Mouse (Mus musculus) adrenal gland (tissue): ENCODE measurements around the gene Zfp3.
"Not testable (repeated sequence)": the region's sequence is repeated elsewhere in the genome, so short reads cannot be mapped to it uniquely, and the experiment has no call there.

Source experiments
- intact Hi-C: fragments of 180-260 bp; cut with DNase I; formaldehyde crosslinking; loops from one replicate; pipeline ENCODE4 v1.15.1; 2025

Zfp3 gene

GRCm38 (mm10) chr11:70754958-70755357 is 9.1 kb upstream of the Zfp3 start:
- intact Hi-C loops, result loop anchor here (5.0 to 10.0 kb wide), 4 partner anchors 73 to 320 kb away; partner anchors contain the start of genes Arrb2 and Gltpd2

- intact Hi-C loops, result loop anchor here (5.0 to 10.0 kb wide), 3 partner anchors 73 to 321 kb away; partner anchors contain the start of genes Arrb2 and Gltpd2
Observed at GRCm38 (mm10) chr11:70755645-70756044, 8.4 kb upstream of the Zfp3 start.

GRCm38 (mm10) chr11:70760446-70760845 is 3.6 kb upstream of the Zfp3 start:
- intact Hi-C loops, result not testable (repeated sequence)

GRCm38 (mm10) chr11:70762641-70763040 is 1.4 kb upstream of the Zfp3 start:
- intact Hi-C loops, result no loop called here

- intact Hi-C loops, result no loop called here
Observed at GRCm38 (mm10) chr11:70763582-70763935, 450 bp upstream of the Zfp3 start.

GRCm38 (mm10) chr11:70765776-70766445 is 1.9 kb downstream of the Zfp3 start:
- intact Hi-C loops, result no loop called here

GRCm38 (mm10) chr11:70770804-70771203 is 6.8 kb downstream of the Zfp3 start:
- intact Hi-C loops, result no loop called here

GRCm38 (mm10) chr11:70776830-70777571 is 13.0 kb downstream of the Zfp3 start:
- intact Hi-C loops, result no loop called here

GRCm38 (mm10) chr11:70777634-70778033 is 13.6 kb downstream of the Zfp3 start:
- intact Hi-C loops, result loop anchor here (2.0 kb wide), 1 partner anchor 37 kb away; no protein-coding TSS in a partner anchor

GRCm38 (mm10) chr11:70778058-70778457 is 14.0 kb downstream of the Zfp3 start:
- intact Hi-C loops, result loop anchor here (2.0 kb wide), 1 partner anchor 37 kb away; no protein-coding TSS in a partner anchor

GRCm38 (mm10) chr11:70785908-70786307 is 21.9 kb downstream of the Zfp3 start:
- intact Hi-C loops, result loop anchor here (10.0 kb wide), 1 partner anchor 109 kb away; no protein-coding TSS in a partner anchor

- intact Hi-C loops, result loop anchor here (10.0 kb wide), 1 partner anchor 108 kb away; no protein-coding TSS in a partner anchor
Observed at GRCm38 (mm10) chr11:70787052-70787451, 23.0 kb downstream of the Zfp3 start.

GRCm38 (mm10) chr11:70788972-70789655 is 25.1 kb downstream of the Zfp3 start:
- intact Hi-C loops, result loop anchor here (10.0 kb wide), 1 partner anchor 106 kb away; no protein-coding TSS in a partner anchor

GRCm38 (mm10) chr11:70790426-70790825 is 26.4 kb downstream of the Zfp3 start:
- intact Hi-C loops, result no loop called here

GRCm38 (mm10) chr11:70790874-70791551 is 27.0 kb downstream of the Zfp3 start:
- intact Hi-C loops, result no loop called here

GRCm38 (mm10) chr11:70791676-70792075 is 27.7 kb downstream of the Zfp3 start:
- intact Hi-C loops, result no loop called here

GRCm38 (mm10) chr11:70792409-70792808 is 28.4 kb downstream of the Zfp3 start:
- intact Hi-C loops, result no loop called here

- intact Hi-C loops, result no loop called here
Observed at GRCm38 (mm10) chr11:70802208-70802864, 38.3 kb downstream of the Zfp3 start.

GRCm38 (mm10) chr11:70802865-70803261 is 38.9 kb downstream of the Zfp3 start:
- intact Hi-C loops, result no loop called here

- intact Hi-C loops, result no loop called here
Observed at GRCm38 (mm10) chr11:70803711-70804200, 39.7 kb downstream of the Zfp3 start.
